Mouse (Mus musculus): ENCODE measurements around the gene Ephx1. TPM values are rescaled to one million over a fixed set of nuclear protein-coding genes. Genes with fewer than 3 reads are reported as not detected.
"Not testable (repeated sequence)": the region's sequence is repeated elsewhere in the genome, so short reads cannot be mapped to it uniquely, and the experiment has no call there.

The Ephx1 gene
- total RNA-seq, 2 experiments from 2014 or later, result 19.7 to 28.3 TPM

DNA sequence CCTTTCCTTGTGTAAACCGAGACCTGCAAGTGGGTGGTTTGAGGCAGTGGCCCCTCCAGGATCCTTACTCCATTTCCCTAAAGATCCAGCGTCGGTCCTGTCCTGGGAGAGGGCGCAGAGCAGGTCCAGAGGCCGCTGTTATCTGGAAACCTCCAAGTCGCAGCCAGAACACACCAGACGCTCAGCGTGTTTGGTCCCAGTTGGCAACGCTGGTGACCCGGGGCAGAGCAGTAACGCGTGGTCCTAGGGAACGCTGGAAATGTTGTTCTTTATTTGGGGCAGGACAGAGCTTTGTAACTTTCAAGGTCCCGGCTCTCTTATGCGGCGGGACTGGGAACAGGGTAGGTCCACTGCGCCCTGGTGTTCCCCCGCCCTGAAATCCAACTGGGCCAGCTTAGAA, 79.0 kb downstream of the Ephx1 start:
- no peak for DNase-seq (ENCODE audit: low spot score in 2 of 2)

DNA sequence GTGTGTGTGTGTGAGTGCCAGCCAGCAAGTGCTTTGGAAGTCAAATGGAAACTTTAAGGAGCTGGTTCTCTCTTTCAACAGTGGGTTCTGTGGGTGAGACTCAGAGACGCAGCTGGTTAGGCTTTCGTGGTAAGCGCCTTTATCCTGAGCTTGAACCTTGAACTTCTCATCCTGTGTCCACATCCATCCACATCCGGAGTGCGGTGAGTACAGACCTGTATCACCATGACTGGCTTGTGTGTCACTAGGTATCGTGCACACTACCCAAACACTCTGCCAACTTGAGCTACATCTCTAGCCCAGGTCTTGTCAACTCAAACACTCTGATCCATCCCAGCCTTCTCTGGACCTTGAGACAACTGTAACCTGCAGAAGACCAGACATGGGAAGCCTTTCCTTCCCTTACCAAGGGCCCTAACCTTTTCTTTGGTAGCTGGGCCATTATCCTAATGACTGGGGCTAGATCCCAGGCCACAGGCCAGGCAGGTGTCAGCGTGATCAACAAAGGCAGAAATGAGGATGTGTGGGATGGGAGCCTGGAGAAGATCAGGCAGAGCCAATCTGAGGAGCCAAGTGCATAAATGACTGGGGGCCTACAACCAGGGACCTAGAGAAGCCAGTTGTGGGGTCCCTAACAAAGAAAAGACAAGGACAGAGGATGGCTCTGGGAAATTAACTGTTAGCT, 79.8 kb downstream of the Ephx1 start:
- no peak for DNase-seq (ENCODE audit: low spot score in 2 of 2)

DNA sequence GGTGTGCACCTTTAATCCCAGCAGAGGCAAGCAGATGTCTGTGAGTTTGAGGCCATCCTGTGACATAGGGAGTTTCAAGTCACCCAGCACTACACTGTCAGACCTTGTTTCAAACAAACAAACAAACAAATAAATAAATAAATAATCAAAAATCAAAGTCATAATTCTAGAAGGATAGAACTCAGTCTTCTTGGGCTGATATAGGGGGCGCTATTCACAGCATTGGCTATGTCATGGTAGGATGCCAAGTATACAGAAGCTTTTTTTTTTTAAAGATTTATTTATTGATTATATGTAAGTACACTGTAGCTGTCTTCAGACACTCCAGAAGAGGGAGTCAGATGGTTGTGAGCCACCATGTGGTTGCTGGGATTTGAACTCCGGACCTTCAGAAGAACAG, 81.9 kb downstream of the Ephx1 start:
- not testable (repeated sequence) for DNase-seq (ENCODE audit: low spot score in 2 of 2)

DNA sequence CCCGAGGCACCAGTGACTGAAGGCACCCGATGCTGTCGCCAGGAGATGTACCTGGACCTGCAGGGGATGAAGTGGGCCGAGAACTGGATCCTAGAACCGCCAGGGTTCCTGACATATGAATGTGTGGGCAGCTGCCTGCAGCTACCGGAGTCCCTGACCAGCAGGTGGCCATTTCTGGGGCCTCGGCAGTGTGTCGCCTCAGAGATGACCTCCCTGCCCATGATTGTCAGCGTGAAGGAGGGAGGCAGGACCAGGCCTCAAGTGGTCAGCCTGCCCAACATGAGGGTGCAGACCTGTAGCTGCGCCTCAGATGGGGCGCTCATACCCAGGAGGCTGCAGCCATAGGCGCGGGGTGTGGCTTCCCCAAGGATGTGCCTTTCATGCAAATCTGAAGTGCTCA, 83.1 kb downstream of the Ephx1 start:
- DNase-seq (ENCODE audit: low spot score in 2 of 2), result not testable (repeated sequence)

DNA sequence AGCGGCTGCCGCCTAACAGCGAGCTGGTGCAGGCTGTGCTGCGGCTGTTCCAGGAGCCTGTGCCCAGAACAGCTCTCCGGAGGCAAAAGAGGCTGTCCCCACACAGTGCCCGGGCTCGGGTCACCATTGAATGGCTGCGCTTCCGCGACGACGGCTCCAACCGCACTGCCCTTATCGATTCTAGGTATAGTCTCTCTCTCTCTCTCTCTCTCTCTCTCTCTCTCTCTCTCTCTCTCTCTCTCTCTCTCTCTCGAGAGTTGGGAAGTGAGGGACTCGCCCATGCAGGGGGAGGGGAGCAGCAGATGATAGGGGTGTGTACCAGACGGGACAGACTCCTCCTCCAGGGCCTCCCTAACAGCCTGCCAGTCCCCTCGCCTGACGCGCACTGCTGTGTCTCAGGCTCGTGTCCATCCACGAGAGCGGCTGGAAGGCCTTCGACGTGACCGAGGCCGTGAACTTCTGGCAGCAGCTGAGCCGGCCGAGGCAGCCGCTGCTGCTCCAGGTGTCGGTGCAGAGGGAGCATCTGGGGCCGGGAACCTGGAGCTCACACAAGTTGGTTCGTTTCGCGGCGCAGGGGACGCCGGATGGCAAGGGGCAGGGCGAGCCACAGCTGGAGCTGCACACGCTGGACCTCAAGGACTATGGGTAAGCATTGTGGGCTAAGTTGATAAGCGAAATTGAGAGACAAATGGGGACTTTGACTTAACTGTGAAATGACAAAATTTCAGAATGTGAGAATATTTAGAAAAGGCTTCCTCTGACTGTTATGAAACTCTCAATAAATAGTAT, 83.9 kb downstream of the Ephx1 start:
- DNase-seq (ENCODE audit: low spot score in 2 of 2), result not testable (repeated sequence)

DNA sequence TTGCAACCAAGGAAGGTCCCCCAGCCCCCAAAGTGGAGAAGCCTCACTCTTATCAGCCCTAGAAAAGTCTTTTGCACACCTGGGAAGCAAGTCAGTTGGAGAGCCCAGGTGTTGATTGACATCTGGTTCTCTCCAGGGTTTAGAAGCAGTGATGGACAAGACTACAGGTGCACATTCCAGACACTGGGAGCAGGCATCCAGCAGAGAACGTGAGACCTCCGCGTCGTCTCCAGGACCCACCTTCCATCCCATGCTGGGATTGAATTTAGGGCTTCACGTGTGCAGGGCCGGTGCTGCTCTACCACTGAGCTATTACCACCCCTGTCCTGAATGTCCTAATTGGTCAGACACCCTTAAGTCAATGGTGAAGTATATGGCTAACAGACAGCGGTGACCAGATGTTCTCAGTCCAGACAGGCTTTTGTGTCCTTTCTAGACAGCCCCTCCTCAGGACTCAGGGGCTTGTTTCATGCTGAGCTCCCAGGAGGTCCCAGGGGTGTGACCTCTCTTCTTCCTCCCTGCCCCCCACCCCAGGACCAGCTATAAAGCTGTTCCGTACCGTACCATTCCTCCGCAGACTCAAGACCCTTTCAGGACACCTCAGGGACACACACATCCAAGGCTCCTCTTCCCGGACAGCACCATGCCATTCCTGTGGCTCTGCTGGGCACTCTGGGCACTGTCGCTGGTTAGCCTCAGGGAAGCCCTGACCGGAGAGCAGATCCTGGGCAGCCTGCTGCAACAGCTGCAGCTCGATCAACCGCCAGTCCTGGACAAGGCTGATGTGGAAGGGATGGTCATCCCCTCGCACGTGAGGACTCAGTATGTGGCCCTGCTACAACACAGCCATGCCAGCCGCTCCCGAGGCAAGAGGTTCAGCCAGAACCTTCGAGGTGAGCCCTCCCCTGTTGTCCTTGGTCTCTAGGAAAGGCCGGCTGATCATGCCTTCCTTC, 86.0 kb downstream of the Ephx1 start, which contains the start of gene Lefty1:
Gene Lefty1 (plus strand): TSS at position 556 of the 953 bp plus-strand sequence.
- no peak for DNase-seq (ENCODE audit: low spot score in 2 of 2)

DNA sequence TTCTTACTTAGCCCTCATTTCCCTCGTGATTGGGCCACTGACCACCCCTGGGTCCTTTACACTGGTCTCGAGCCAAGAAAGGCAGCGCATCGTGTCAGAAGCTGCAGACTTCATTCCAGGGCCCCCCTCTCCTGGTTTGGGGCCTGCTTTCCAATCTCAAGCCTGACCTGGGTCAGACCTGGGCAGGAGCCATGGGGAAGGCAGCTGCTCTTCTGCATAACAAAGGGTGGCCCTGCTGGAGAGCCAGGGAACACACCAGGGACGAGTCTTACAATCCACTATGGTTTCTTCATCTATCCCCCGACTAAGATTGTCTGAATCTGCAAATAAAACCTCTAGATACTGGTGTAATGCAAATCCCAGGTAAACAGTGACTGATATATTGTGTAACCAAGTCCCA, 87.0 kb downstream of the Ephx1 start:
- DNase-seq (ENCODE audit: low spot score in 2 of 2), result no peak

DNA sequence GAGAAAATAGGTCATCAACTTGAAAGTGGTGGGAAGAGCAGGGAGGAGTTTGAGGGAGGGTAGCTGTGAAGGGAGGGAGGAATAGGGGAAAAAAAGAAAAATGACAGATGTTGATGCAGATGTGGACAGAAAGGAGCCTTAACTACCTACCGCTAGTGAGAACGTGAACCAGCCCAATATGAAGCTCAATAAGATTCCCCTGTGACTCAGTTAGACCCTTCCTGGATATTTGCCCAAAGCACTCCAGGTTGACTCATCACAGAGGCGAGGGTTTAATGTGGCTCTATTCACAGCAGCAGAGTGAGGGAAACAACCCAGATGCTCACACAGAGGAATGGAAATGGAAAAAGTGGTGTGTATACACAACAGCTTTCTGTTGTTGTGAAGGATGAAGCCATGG, 89.6 kb downstream of the Ephx1 start:
- no peak for DNase-seq (ENCODE audit: low spot score in 2 of 2)

DNA sequence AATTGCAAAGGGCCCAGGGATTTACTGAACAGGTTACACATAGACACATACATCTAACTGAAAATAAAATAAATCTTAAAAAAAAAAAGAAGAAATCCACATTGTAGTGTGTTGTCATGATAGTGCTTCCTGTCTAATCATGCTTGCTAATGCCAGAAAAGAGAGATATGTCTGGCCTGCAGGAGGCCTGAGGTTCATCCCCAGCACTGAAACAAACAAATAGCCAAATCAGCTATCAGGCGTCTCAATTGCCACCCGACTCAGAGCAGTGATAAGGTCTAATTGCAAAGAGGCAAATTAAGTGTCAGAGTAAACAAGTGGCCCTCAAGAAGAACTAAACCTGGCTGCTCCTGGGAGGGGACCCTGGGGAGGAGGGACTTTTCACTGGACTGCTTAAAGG, 91.1 kb downstream of the Ephx1 start:
- DNase-seq (ENCODE audit: low spot score in 2 of 2), result no peak

DNA sequence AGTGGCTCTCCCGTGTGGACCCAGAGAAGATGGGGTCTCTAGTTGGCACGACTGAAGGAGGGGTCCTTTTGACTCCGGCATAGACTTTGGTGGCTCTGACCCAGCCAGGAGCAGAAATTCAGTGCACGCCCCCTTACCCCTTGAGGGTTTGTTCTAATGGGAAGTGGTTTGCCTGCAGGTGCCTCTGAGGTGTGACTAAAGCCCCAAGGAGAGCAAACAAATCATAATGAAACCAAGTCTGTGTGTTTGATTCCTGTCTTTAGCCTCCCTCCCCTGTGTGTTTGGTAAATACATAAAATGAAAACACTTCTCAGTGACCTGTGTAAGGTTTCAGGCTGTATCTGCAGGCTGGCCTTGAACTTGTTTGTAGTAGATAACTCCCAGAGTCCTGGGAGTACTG, 94.4 kb downstream of the Ephx1 start:
- DNase-seq (ENCODE audit: low spot score in 2 of 2), result no peak

Other genes starting within 250 kb of the Ephx1 start
- 100 to 1,000 TPM; 418 to 459 TPM for gene H3f3a, start 207.0 kb downstream of the Ephx1 start, total RNA-seq (2021)
- 10 to 100 TPM; 21.2 to 22.8 TPM for gene Sde2, start 169.8 kb downstream of the Ephx1 start, total RNA-seq (2021)
- gene Lefty2, start 127.8 kb downstream of the Ephx1 start, total RNA-seq (2021), result 1 to 10 TPM; 5.1 to 5.2 TPM
- gene Pycr2, start 116.6 kb downstream of the Ephx1 start, total RNA-seq (2021), result 10 to 100 TPM; 41.5 to 43.4 TPM
- gene Lefty1, start 85.9 kb downstream of the Ephx1 start, total RNA-seq (2021), result 1 to 10 TPM; 7.2 to 9.3 TPM
- gene Tmem63a, start 78.6 kb downstream of the Ephx1 start, total RNA-seq (2021), result 10 to 100 TPM in 1 of 2 experiments, 1 to 10 TPM in 1; 8.6 to 11.5 TPM
- not detected for gene 9130409I23Rik, start 30.3 kb upstream of the Ephx1 start, total RNA-seq (2021)
- gene Nvl, start 123.3 kb upstream of the Ephx1 start, total RNA-seq (2021), result 10 to 100 TPM; 26.2 to 30.1 TPM
- gene Cnih4, start 123.8 kb upstream of the Ephx1 start, total RNA-seq (2021), result 10 to 100 TPM; 26.3 to 26.8 TPM
- gene Wdr26, start 191.1 kb upstream of the Ephx1 start, total RNA-seq (2021), result 100 to 1,000 TPM; 132 to 143 TPM

Measured in layer of hippocampus, postnatal 14 days (tissue).